ENCODE assay signal across 8 mouse cellular contexts in the genomic region with DNA sequence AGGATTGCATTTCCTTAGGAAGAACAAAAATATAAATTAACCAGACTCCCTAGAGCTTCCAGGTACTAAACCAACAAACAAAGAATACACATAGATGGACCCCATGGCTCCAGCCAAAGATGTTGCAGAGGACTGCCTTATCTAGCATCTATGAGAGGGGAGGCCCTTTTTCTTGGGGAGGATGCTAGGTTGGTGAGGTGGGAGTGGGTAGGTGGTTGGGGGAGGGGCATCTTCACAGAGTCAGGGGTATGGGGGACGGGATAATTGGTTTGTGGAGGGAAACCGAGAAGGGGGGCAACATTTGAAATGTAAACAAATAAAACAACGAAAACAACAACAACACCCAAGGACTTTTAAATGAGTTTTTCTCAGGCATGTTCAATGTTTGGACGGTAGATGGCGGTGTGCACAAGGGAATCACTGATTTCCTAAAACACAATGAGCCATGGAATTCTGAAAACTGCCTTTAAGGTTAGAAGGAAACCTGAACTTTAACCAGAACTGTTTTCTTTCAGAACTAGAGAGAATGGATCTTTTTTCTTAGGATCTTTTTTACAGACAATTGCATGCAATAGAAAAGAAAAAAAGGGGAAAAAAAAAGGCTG.
DNase-seq lines count a peak whose midpoint lies in the region; ATAC-seq and TF ChIP-seq lines count a peak whose summit lies in the region.
"Not testable (repeated sequence)": the region's sequence is repeated elsewhere in the genome, so short reads cannot be mapped to it uniquely, and the experiment has no call there.

No protein-coding gene starts in this region.

- WGBS in forebrain, embryonic 14.5 days = 8% methylated on average over 5 of the region's 5 CpGs
- 15% methylated on average over 5 of the region's 5 CpGs for WGBS in hindbrain, embryonic 13.5 days
- 3% methylated on average over 5 of the region's 5 CpGs for WGBS in kidney, embryonic 14.5 days
- 4% methylated on average over 5 of the region's 5 CpGs for WGBS in liver, embryonic 14.5 days (ENCODE audit: insufficient replicate concordance)
- WGBS in midbrain, embryonic 12.5 days = 7% methylated on average over 5 of the region's 5 CpGs
- 11% methylated on average over 5 of the region's 5 CpGs for WGBS in stomach, postnatal 0 days

- not testable (repeated sequence) for H3K9me3 ChIP-seq in forebrain, embryonic 14.5 days (replicated peaks; ENCODE audit: control insufficient read depth, low read length); hindbrain, embryonic 13.5 days; kidney, embryonic 14.5 days (ENCODE audit: control insufficient read depth, low read length); liver, embryonic 14.5 days (ENCODE audit: control insufficient read depth, low read length); midbrain, embryonic 12.5 days; stomach, postnatal 0 days (ENCODE audit: control insufficient read depth, low read length)

- H3K4me1 ChIP-seq in forebrain, embryonic 14.5 days (ENCODE audit: control insufficient read depth, insufficient read depth, low read length); hindbrain, embryonic 13.5 days (replicated peaks); kidney, embryonic 14.5 days (ENCODE audit: control insufficient read depth, insufficient read depth, low read length); liver, embryonic 14.5 days (replicated peaks; ENCODE audit: control insufficient read depth in 2 of 2, insufficient read depth in 2 of 2, low read length in 1 of 2); midbrain, embryonic 12.5 days; stomach, postnatal 0 days (replicated peaks; ENCODE audit: control insufficient read depth, insufficient read depth): not testable (repeated sequence)

- peak; percentile 7 for DNase-seq in R1 (ENCODE audit: low read depth, low spot score)
- DNase-seq in embryo, embryonic 11 days = peak; percentile 45
- peak; percentile 46 for DNase-seq in forebrain, embryonic 14.5 days (ENCODE audit: low spot score)
- DNase-seq in liver, embryonic 14.5 days (ENCODE audit: low read depth in 3 of 3, low spot score in 3 of 3); stomach, postnatal 0 days (ENCODE audit: low spot score): not testable (repeated sequence)

- not testable (repeated sequence) for H3K36me3 ChIP-seq in forebrain, embryonic 14.5 days (ENCODE audit: control insufficient read depth, insufficient read depth, low read length); hindbrain, embryonic 13.5 days; kidney, embryonic 14.5 days (ENCODE audit: control insufficient read depth, insufficient read depth, low read length); liver, embryonic 14.5 days (replicated peaks; ENCODE audit: control insufficient read depth, insufficient read depth, low read depth); midbrain, embryonic 12.5 days; stomach, postnatal 0 days (ENCODE audit: control insufficient read depth, insufficient read depth, low read length)

- TF ChIP-seq CTCF in liver, embryonic 14.5 days (IDR thresholded peaks at IDR 0.05; ENCODE audit: low read depth) = peak; percentile 33
- peak; percentile 69 for TF ChIP-seq CTCF in stomach, postnatal 0 days (IDR thresholded peaks at IDR 0.05; ENCODE audit: low read depth)

- TF ChIP-seq EP300 in liver, embryonic 14.5 days (IDR thresholded peaks at IDR 0.05; ENCODE audit: low read depth); stomach, postnatal 0 days (optimal IDR thresholded peaks at IDR 0.05): not testable (repeated sequence)

- not testable (repeated sequence) for ATAC-seq in forebrain, embryonic 14.5 days; liver, embryonic 14.5 days (ENCODE audit: insufficient read depth); stomach, postnatal 0 days (ENCODE audit: low FRiP score, low TSS enrichment)
- 0 out of 2 replicates have a peak, but pooled peaks have one; percentile 24 for ATAC-seq in hindbrain, embryonic 13.5 days (ENCODE audit: low FRiP score)
- ATAC-seq in kidney, embryonic 14.5 days (ENCODE audit: low FRiP score, low TSS enrichment) = peak; percentile 55; the same call in 1 of the 2 replicates
- 0 out of 2 replicates have a peak, but pooled peaks have one; percentile 56 for ATAC-seq in midbrain, embryonic 12.5 days (ENCODE audit: low FRiP score, low read depth)

- not testable (repeated sequence) for H3K9ac ChIP-seq in forebrain, embryonic 14.5 days (ENCODE audit: low read length); hindbrain, embryonic 13.5 days; kidney, embryonic 14.5 days (ENCODE audit: low read depth, low read length); liver, embryonic 14.5 days (replicated peaks); midbrain, embryonic 12.5 days (replicated peaks); stomach, postnatal 0 days (ENCODE audit: low read length)

- H3K4me2 ChIP-seq in forebrain, embryonic 14.5 days (ENCODE audit: low read length); hindbrain, embryonic 13.5 days; kidney, embryonic 14.5 days (replicated peaks; ENCODE audit: low read depth, low read length); liver, embryonic 14.5 days (ENCODE audit: low read depth); midbrain, embryonic 12.5 days (replicated peaks); stomach, postnatal 0 days (replicated peaks; ENCODE audit: low read depth): not testable (repeated sequence)

- not testable (repeated sequence) for H3K27me3 ChIP-seq in forebrain, embryonic 14.5 days (replicated peaks; ENCODE audit: control insufficient read depth, insufficient read depth, low read length); hindbrain, embryonic 13.5 days; kidney, embryonic 14.5 days (ENCODE audit: control insufficient read depth, insufficient read depth, low read length); liver, embryonic 14.5 days (ENCODE audit: control insufficient read depth, insufficient read depth, low read length); midbrain, embryonic 12.5 days; stomach, postnatal 0 days (ENCODE audit: control insufficient read depth, insufficient read depth, low read length)

- not testable (repeated sequence) for H3K27ac ChIP-seq in forebrain, embryonic 14.5 days (ENCODE audit: low read depth, low read length); hindbrain, embryonic 13.5 days; kidney, embryonic 14.5 days (ENCODE audit: low read depth, low read length); liver, embryonic 14.5 days; midbrain, embryonic 12.5 days (replicated peaks); stomach, postnatal 0 days (replicated peaks)

- H3K4me3 ChIP-seq in forebrain, embryonic 14.5 days (ENCODE audit: low read depth, low read length); hindbrain, embryonic 13.5 days; kidney, embryonic 14.5 days (ENCODE audit: low read length); liver, embryonic 14.5 days (ENCODE audit: insufficient read depth in 1 of 2, low read depth in 2 of 2, low read length in 2 of 2); midbrain, embryonic 12.5 days; stomach, postnatal 0 days (ENCODE audit: low read depth, low read length): not testable (repeated sequence)
